Mouse (Mus musculus) ES-Bruce4 (cell line): ENCODE results near the gene Dhrs1.

Experiments used
- CTCF ChIP-seq: IDR thresholded peaks from one replicate; pipeline ENCODE4 v1.8.1; 2011; ENCODE audit warnings: low read depth, low read length
- EP300 ChIP-seq: IDR thresholded peaks from 2 replicates; pipeline ENCODE4 v1.6.1; 2011; ENCODE audit warnings: low read depth, low read length; ENCODE audit not compliant: insufficient read depth
- POLR2A ChIP-seq: IDR thresholded peaks from one replicate; pipeline ENCODE4 v1.8.1; 2011; ENCODE audit warnings: low read length; ENCODE audit not compliant: insufficient read depth

DNA sequence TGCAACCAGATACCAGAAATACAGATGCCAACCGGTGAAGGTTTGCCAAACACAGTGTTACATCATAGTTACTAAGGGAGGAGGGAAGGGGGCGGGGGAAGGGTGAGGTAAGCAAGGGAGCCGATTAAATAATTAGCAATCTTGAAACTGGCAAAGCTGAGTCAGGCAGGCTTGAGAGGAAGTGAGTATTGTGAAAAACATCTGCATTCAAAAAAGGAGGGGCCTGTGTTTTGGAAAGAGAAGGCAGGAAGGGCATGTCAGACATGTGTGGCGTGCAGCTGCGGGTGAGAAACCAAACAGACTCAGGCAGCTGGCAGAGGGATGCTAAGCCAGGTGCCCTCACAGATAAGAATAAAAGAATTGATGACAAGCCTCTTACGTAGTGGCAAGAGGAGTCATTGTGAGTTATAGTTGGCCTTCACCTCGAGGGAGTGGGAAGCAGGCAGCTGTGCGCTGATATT is 21.0 kb downstream of the Dhrs1 start:
- no peak for TF ChIP-seq CTCF
- TF ChIP-seq EP300: no peak
- no peak for TF ChIP-seq POLR2A
